Mouse (Mus musculus) hindbrain, embryonic 16.5 days (tissue): ENCODE measurements around the gene Kptn. TPM values are rescaled to one million over a fixed set of nuclear protein-coding genes. Genes with fewer than 3 reads are reported as not detected.

Experiments
- ATAC-seq: fragments of 200-750 bp; cut with Nextera tagmentation; 2 replicates; pipeline ENCODE4 v1.8.0; 2017; ENCODE audit warnings: moderate TSS enrichment, moderate library complexity
- H3K27ac ChIP-seq: fragments of 300-500 bp; sonication (generic); 2 replicates; pipeline ENCODE4 v1.5.1; 2014; ENCODE audit warnings: low read depth, mild to moderate bottlenecking, control low read depth, low read length, moderate library complexity
- H3K27me3 ChIP-seq: fragments of 300-500 bp; sonication (generic); replicated peaks from 2 replicates; pipeline ENCODE4 v1.6.1; 2014; ENCODE audit warnings: low read length; ENCODE audit not compliant: control insufficient read depth, insufficient read depth
- H3K36me3 ChIP-seq: fragments of 300-500 bp; sonication (generic); 2 replicates; pipeline ENCODE4 v1.6.1; 2014; ENCODE audit warnings: mild to moderate bottlenecking, low read length, moderate library complexity, mixed read lengths; ENCODE audit not compliant: control insufficient read depth, insufficient read depth
- H3K4me1 ChIP-seq: fragments of 300-500 bp; sonication (generic); 2 replicates; pipeline ENCODE4 v1.6.1; 2014; ENCODE audit warnings: low read depth, low read length; ENCODE audit not compliant: control insufficient read depth, insufficient read depth
- H3K4me2 ChIP-seq: fragments of 300-500 bp; sonication (generic); 2 replicates; pipeline ENCODE4 v1.6.1; 2014; ENCODE audit warnings: mild to moderate bottlenecking, low read length, control low read depth, moderate library complexity
- H3K4me3 ChIP-seq: fragments of 300-500 bp; sonication (generic); 2 replicates; pipeline ENCODE4 v1.5.1; 2014; ENCODE audit warnings: mild to moderate bottlenecking, low read length, control low read depth, moderate library complexity
- H3K9ac ChIP-seq: fragments of 300-500 bp; sonication (generic); 2 replicates; pipeline ENCODE4 v1.6.1; 2014; ENCODE audit warnings: low read depth, mild to moderate bottlenecking, control low read depth, low read length, moderate library complexity
- H3K9me3 ChIP-seq: fragments of 300-500 bp; sonication (generic); 2 replicates; pipeline ENCODE4 v1.6.1; 2014; ENCODE audit warnings: mild to moderate bottlenecking, low read length, moderate library complexity; ENCODE audit not compliant: control insufficient read depth
- WGBS: fragments of 180-500 bp; shearing (Covaris S2); extraction: QIAGEN DNeasy Blood & Tissue Kit; methylation state at CpG from one replicate; pipeline ENCODE4 v1.1.7; 2014; 5-methylcytosine and 5-hydroxymethylcytosine counted together
- polyA plus RNA-seq: library from polyadenylated mRNA; unstranded; fragments of >200 nt; fragmentation: Nextera tagmentation; extraction: Ambion mirVana; gene quantifications from 2 replicates; pipeline ENCODE4 v1.2.1, GENCODE M21; 2015

Kptn gene
- polyA plus RNA-seq, 1 experiment from 2014 or later: 49.8 TPM

- H3K4me3 ChIP-seq: no peak overlapping the region
- no peak for ATAC-seq
- 78% methylated on average over 9 of the region's 9 CpGs for WGBS
Measured at GRCm38 (mm10) chr7:16150191-16151145, 30.8 kb downstream of the Kptn start.

GRCm38 (mm10) chr7:16153522-16153921 is 33.8 kb downstream of the Kptn start:
- Histone ChIP-seq H3K36me3 (0 out of 2 replicates have a peak, but pooled peaks cover 2% of the 10 kb centered on the region), H3K9me3 (no peaks in the 10 kb centered on the region), H3K9ac (no peak overlapping the region), H3K4me2 (no peak overlapping the region), H3K4me3 (no peak overlapping the region), H3K4me1 (0 out of 2 replicates have a peak, but pooled peaks cover 3% of the 10 kb centered on the region), H3K27ac (no peak overlapping the region), H3K27me3 (peaks cover 3% of the 10 kb centered on the region)
- ATAC-seq: peak; percentile 77
- WGBS: 22% methylated on average over 10 of the region's 10 CpGs

More at GRCm38 (mm10) chr7:16150191-16151145, 30.8 kb downstream of the Kptn start:
- no peaks in the 10 kb centered on the region for H3K27me3 ChIP-seq
- 0 out of 2 replicates have a peak, but pooled peaks cover 3% of the 10 kb centered on the region for H3K4me1 ChIP-seq
- no peaks in the 10 kb centered on the region for H3K36me3 ChIP-seq
- no peaks in the 10 kb centered on the region for H3K9me3 ChIP-seq
- H3K4me2 ChIP-seq: no peak overlapping the region
- no peak overlapping the region for H3K27ac ChIP-seq
- no peak overlapping the region for H3K9ac ChIP-seq

- Histone ChIP-seq H3K27ac (no peak overlapping the region), H3K27me3 (peaks cover 3% of the 10 kb centered on the region), H3K4me3 (no peak overlapping the region), H3K9ac (no peak overlapping the region), H3K4me2 (no peak overlapping the region), H3K36me3 (0 out of 2 replicates have a peak, but pooled peaks cover 2% of the 10 kb centered on the region), H3K4me1 (no peaks in the 10 kb centered on the region), H3K9me3 (no peaks in the 10 kb centered on the region)
- ATAC-seq: no peak
- WGBS: 72% methylated on average over 9 of the region's 9 CpGs
Measured at GRCm38 (mm10) chr7:16155132-16155872, 35.6 kb downstream of the Kptn start.

- H3K4me1 ChIP-seq: no peaks in the 10 kb centered on the region
- ATAC-seq: no peak
- H3K4me3 ChIP-seq: no peak overlapping the region
- 83% methylated on average over 8 of the region's 8 CpGs for WGBS
- H3K27me3 ChIP-seq: peaks cover 3% of the 10 kb centered on the region
- H3K9ac ChIP-seq: no peak overlapping the region
- no peak overlapping the region for H3K27ac ChIP-seq
- H3K4me2 ChIP-seq: no peak overlapping the region
- H3K9me3 ChIP-seq: no peaks in the 10 kb centered on the region
- H3K36me3 ChIP-seq: 0 out of 2 replicates have a peak, but pooled peaks cover 2% of the 10 kb centered on the region
Measured at GRCm38 (mm10) chr7:16156105-16156714, 36.5 kb downstream of the Kptn start.

- WGBS: 11% methylated on average over 39 of the region's 39 CpGs
- Histone ChIP-seq H3K9ac (no peak overlapping the region), H3K4me2 (peak overlapping the region; percentile 26), H3K4me1 (no peaks in the 10 kb centered on the region), H3K27me3 (peaks cover 3% of the 10 kb centered on the region), H3K9me3 (no peaks in the 10 kb centered on the region), H3K27ac (no peak overlapping the region), H3K36me3 (0 out of 2 replicates have a peak, but pooled peaks cover 2% of the 10 kb centered on the region), H3K4me3 (no peak overlapping the region)
- ATAC-seq: peak; percentile 31
Measured at GRCm38 (mm10) chr7:16158735-16159134, 39.0 kb downstream of the Kptn start.

GRCm38 (mm10) chr7:16160702-16161101 is 41.0 kb downstream of the Kptn start:
- no peak overlapping the region for H3K9ac ChIP-seq
- H3K27me3 ChIP-seq: peaks cover 3% of the 10 kb centered on the region
- H3K36me3 ChIP-seq: 0 out of 2 replicates have a peak, but pooled peaks cover 2% of the 10 kb centered on the region
- H3K4me1 ChIP-seq: no peaks in the 10 kb centered on the region
- H3K4me3 ChIP-seq: no peak overlapping the region
- H3K27ac ChIP-seq: no peak overlapping the region
- no peak for ATAC-seq
- WGBS: 68% methylated on average over 3 of the region's 3 CpGs
- H3K4me2 ChIP-seq: no peak overlapping the region
- no peaks in the 10 kb centered on the region for H3K9me3 ChIP-seq

GRCm38 (mm10) chr7:16161302-16161701 is 41.6 kb downstream of the Kptn start:
- Histone ChIP-seq H3K9me3 (no peaks in the 10 kb centered on the region), H3K27me3 (peaks cover 3% of the 10 kb centered on the region), H3K36me3 (0 out of 2 replicates have a peak, but pooled peaks cover 2% of the 10 kb centered on the region), H3K27ac (no peak overlapping the region), H3K4me1 (no peaks in the 10 kb centered on the region), H3K4me2 (no peak overlapping the region), H3K4me3 (no peak overlapping the region), H3K9ac (no peak overlapping the region)
- WGBS: 93% methylated on average over 9 of the region's 9 CpGs
- ATAC-seq: no peak

- no peak overlapping the region for H3K27ac ChIP-seq
- H3K4me3 ChIP-seq: no peak overlapping the region
- 79% methylated on average over 7 of the region's 7 CpGs for WGBS
- no peak overlapping the region for H3K9ac ChIP-seq
- H3K4me1 ChIP-seq: no peaks in the 10 kb centered on the region
- 0 out of 2 replicates have a peak, but pooled peaks cover 2% of the 10 kb centered on the region for H3K36me3 ChIP-seq
- H3K4me2 ChIP-seq: no peak overlapping the region
- ATAC-seq: no peak
- no peaks in the 10 kb centered on the region for H3K9me3 ChIP-seq
- peaks cover 3% of the 10 kb centered on the region for H3K27me3 ChIP-seq
Measured at GRCm38 (mm10) chr7:16162036-16162435, 42.3 kb downstream of the Kptn start.
